13 mouse cellular contexts compared by ENCODE assay signal in the genomic region with DNA sequence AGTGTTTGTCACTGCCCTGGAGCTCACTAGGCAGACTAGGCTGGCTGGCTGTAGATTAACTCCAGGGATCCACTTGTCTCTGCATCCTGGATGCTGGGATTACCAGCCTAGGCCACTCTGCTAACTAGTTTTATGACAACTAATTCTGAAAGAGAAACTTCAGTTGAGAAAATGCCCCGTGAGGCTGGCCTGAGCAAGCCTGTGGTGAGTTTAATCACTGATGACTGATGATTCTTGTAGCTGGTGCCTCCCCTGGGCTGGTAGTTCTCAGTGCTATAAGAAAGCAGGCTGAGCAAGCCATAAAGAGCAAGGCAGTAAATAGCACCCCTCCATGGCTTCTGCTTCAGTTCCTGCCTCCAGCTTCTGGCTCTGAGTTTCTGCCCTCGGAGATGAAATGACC.
"Had no signal": no experiment of that assay in that cellular context is flagged by ENCODE, and none has a peak within 500 bp of the region (broad histone marks: within the 10 kb centered on the region; RNA-seq: fewer than 3 reads in every experiment).

No protein-coding gene starts in this region.

- H3K4me3 ChIP-seq: liver, embryonic 13.5 days; lung, embryonic 15.5 days had no signal

- H3K9ac ChIP-seq: liver, embryonic 13.5 days; lung, embryonic 15.5 days had no signal

- H3K9me3 ChIP-seq: liver, embryonic 13.5 days; lung, embryonic 15.5 days had no signal

- H3K4me2 ChIP-seq: liver, embryonic 13.5 days; lung, embryonic 15.5 days; midbrain, embryonic 11.5 days had no signal

- H3K27me3 ChIP-seq: liver, embryonic 13.5 days; lung, embryonic 15.5 days had no signal

- H3K4me1 ChIP-seq: liver, embryonic 13.5 days; lung, embryonic 15.5 days had no signal

- H3K27ac ChIP-seq: liver, embryonic 13.5 days; lung, embryonic 15.5 days; stomach, postnatal 0 days had no signal

- DNase-seq: kidney, adult 9 months; kidney, postnatal 14 days; kidney, postnatal 4 days; liver, embryonic 13.5 days; lung, adult 18-20 months; lung, postnatal 10 days; lung, postnatal 36 days; midbrain, embryonic 14.5 days; right cerebral cortex, postnatal 4 days; thymus, postnatal 25 days had no signal
